Mouse (Mus musculus): ENCODE results near the gene Ece1.

Ece1 gene

DNA sequence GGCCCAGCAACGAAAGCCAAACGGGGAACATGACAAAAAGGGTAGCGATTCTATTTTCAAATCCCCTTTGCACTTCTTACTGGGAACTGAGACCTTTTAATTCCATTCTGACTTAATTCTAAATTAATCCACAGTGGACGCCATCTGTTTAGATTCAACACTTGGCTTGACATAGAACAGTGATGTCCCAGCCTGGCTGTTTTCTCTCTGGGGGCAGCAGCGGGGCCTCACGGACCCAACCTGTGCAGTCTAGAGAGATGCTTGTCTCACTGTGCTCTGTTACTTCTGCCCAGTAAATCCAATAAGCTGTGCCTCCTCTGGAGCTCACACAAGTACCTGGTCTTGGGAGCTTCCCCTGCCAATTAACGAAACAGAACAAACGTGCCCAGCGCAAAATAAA is 56.5 kb downstream of the Ece1 start:
- DNase-seq (ENCODE audit: low spot score), result no peak

DNA sequence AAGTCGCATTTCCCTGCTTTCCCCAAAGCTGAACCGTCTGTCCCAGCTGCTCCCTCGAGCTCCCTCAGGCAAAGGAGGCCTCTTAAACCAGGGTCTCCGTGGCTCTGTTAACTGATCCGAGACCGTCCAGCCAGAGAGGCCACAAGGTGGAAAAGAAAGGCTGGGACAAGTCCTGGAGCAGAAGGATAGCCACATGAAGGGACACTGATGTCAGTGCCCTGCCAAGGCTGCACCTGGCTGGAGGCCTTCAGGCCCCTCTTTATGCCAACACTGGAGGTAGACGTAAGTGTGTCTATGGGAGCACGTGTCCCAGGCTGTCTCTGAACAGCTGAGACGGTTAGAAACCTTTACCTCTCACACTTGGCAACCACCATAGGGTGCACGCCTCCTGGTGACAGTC is 57.1 kb downstream of the Ece1 start:
- no peak for DNase-seq (ENCODE audit: low spot score)

DNA sequence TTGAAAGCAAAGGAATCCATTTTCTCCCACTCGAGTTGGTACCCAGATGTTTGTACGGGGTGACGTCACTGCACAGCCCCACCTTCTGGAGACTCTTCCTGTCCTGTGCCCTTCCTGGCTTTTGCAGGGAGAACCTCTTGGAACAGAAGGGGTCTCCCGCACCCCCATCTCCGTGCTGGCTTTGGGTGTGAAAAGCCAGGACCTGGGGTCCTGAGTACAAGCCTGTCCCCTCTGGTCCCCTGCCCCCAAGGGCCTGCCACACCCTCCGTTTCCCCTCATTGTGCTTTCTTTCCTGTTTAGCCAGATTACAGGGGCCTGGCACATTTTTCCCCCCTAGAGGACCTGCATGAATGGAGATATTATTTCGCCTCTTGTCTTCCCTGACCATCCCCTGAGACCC is 58.0 kb downstream of the Ece1 start:
- DNase-seq (ENCODE audit: low spot score), result peak; percentile 66

DNA sequence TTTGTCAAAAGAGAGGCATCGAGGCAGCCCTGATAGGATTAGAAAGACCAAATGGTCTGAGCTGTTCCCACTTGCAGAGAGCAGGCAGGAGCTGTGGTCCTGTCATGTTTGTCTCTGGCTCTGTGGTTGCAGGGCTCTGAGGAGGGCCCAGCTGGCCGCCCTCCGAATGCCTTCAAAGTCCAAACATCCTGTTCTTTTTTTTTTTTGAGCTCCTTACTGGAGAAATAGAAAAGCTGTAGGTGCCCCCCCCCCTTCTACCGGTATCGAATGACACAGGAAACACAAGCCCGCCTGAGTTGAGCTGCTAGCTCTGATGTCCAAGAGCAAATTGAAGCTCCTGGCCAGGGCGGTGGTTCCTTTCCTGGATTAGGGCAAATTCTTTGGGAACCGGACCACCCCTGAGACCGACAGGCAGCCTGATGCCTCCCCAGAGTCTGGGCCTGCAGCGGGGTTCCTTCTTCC is 58.5 kb downstream of the Ece1 start:
- DNase-seq (ENCODE audit: low spot score), result no peak

DNA sequence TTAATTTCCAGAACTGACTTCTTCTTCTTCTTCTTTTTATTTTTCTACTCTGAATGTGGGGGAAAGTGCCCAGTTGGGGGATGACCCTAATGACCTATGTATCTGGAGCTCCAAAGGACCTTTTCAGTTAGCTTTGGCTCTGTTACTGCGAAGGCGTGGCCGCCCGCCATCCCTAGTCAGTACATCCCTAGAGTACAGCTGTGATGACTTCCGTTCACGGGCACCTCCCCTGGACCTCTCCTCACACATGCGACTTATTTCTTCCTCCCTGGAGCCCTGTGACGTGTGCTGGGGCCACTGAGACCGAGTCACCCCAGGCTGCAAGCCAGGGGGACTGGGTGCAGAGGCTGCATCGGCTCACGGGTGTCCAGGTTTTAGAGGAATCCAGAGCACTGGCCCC is 59.5 kb downstream of the Ece1 start:
- DNase-seq (ENCODE audit: low spot score), result no peak

DNA sequence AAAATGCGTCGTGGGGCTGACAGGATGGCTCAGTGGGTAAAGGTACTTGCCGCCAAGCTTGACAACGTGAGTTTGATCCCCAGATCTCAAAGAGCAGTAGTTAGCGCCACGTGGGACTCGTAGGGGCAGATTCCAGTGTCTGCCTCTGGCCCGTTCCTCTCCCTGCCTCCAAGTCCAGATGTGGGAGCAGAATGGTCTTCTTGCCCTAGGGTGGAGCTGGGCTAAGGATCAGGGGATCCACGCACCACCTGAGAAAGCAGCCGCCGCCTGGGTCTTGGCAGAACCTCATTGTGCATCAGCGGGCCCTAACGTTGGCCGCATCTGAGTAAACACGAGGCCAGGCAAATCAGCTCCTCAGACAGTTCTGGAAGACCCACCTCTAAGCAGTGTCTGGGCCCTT is 61.0 kb downstream of the Ece1 start:
- DNase-seq (ENCODE audit: low spot score), result no peak

DNA sequence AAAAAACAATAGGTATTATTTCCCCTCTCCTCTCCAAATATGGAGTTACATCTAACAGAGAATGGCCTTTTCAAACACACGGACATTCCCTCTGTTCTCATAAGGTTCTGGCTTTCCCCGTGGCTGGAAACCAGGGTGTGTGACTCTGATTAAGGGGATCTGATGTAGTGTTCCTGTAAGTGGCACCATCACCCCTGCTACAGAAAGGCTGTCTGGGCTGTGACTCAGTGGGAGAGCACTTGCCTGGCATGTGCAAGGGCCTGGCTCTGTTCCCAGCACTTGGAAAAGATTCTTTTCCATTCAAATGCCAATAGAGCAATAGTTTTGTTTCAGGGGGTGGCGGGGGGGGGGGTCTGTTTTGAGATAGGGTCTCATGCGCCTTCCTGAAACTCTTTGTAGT is 63.1 kb downstream of the Ece1 start:
- DNase-seq (ENCODE audit: low spot score), result peak; percentile 35

DNA sequence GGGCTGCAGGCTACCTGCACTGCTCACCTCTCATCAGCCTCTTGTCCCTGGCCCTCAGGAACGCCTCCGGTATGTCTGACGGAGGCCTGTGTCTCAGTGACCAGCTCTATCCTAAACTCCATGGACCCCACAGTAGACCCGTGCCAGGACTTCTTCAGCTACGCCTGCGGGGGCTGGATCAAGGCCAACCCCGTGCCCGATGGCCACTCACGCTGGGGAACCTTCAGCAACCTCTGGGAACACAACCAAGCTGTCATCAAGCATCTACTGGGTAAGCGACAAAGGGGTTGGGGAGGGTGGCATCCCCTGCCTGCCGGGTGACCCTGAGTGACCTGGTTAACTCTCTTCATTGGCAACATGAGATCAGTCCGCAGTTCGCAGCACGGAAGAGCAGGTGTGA is 64.1 kb downstream of the Ece1 start:
- DNase-seq (ENCODE audit: low spot score), result no peak

DNA sequence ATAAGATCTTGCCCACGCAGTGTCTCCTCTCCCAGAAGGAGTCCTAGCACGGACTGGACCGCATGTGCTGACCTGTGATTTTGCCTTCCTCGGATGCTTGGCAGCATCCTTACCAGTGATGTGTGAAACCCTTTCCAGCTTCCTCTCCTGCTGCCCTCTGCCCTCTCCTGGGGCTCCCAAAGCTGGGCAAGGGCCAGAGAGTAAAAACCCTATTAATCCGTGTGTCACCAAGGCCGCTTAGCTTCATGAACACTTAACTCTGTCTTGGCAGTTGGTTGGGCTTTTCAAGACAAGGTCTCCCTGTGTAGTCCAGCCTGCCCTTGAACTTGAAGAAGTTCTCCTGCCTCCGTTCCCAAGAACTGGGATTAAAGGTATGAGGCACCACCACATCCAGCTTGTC is 65.1 kb downstream of the Ece1 start:
- no peak for DNase-seq (ENCODE audit: low spot score)

DNA sequence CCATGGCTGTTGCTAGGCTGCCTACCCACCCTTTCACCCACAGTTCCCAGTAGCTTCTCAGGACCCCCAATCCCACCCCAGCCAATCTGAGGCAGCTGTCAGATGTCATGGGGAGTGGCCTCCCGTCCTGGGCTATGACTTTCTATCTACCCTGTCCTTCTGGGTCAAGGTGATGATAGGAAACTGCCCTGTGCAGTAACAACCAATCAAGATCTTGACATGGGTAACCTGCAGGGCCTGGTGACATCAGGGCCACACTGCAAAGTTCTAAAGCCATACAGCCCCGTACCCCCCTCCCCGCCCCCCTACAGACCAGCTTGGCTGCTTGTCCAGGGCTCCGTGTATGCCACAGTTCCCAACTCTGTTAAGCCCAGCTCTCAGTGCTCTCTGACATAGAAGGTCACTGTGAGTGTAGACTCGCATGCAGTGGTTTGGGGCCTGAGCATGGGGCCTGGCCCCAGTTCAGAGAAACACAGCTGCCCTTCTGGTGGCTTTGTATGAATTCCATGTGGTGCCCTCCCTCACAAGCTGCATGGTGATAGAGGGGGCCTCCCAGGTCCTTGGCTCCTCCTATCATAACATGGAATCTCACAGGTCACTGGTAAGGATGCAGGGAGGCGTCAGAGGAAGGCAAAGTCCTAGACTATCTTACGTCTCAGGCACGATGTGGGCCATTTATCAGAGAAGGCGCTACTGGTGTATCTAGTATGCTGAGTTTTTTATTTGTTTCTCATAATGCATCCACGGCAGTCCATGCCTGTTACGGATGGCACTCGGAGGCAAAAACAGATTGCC is 65.9 kb downstream of the Ece1 start:
- DNase-seq (ENCODE audit: low spot score), result no peak

DNA sequence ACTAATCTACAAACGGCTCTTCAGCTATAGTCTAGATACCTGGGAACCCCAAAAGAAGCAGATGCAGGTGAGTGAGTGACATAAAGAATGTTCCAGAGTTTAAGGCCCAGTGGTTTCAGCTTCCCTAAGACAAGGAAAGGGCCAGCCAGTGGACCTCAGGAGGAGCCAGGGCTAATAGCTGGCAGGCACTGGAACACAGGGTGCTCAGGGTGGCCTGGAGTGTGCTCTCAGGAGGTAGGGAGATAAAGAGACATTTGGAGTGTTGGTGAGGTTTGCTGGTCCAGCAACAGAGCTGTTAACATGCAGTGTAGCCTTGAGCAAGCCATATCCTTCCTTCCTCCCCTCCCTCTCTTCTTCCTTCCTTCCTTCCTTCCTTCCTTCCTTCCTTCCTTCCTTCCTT is 66.8 kb downstream of the Ece1 start:
- no peak for DNase-seq (ENCODE audit: low spot score)

DNA sequence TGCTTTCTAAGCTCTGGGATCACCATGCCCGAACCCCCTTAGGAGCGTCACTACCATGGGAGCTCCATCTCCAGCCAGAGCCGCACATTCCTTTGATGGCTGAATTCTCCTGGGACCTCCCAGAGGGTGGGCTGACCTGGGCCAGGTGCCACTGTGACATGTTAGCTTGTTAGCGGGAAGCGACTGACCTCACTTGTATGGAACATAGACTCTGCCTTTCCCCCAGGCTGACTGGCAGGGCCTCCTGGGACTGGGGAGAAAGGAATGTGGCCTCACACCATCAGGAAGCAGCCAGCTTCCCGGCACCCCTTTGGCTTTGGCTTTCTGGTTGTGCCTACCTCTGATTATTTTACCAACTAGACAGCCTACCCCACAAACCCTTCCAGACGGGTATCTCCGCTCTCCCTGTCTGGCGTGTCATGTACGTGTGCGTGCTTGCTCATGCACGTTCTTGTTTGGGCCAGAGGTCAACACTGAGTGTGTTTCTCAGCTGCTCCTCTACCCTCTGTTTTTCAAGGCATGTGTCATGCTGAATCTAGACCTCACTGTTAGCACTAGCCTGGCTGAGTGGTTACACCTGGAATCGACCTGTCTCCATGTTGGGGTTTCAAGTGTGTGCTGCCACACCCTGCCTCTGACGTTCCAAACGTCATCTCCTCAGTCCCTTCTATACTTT is 67.4 kb downstream of the Ece1 start:
- DNase-seq (ENCODE audit: low spot score), result no peak

DNA sequence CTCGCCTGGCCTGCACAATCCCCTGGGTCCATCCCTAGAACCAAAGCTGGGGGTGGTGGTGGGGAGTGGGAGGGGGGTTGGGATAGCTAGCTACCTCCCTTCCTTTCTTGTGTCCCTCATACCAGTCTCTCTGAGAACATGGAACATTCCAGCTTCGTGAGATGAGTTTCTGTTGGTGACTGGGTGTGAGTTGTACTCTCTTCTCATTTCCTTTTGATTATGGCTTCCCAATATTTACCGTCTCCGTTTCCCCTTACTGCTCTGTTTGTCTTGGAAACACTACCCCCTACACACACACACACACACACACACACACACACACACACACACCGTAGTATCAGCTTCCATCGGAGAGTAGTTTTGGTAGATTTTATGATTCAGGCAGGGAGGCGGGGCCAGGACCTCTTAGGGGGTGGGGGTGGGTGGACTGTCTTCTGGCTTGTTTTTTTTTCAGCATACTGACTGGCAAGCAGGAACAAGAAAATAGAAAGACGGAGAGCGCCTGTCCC is 68.5 kb downstream of the Ece1 start:
- DNase-seq (ENCODE audit: low spot score), result peak; percentile 65

DNA sequence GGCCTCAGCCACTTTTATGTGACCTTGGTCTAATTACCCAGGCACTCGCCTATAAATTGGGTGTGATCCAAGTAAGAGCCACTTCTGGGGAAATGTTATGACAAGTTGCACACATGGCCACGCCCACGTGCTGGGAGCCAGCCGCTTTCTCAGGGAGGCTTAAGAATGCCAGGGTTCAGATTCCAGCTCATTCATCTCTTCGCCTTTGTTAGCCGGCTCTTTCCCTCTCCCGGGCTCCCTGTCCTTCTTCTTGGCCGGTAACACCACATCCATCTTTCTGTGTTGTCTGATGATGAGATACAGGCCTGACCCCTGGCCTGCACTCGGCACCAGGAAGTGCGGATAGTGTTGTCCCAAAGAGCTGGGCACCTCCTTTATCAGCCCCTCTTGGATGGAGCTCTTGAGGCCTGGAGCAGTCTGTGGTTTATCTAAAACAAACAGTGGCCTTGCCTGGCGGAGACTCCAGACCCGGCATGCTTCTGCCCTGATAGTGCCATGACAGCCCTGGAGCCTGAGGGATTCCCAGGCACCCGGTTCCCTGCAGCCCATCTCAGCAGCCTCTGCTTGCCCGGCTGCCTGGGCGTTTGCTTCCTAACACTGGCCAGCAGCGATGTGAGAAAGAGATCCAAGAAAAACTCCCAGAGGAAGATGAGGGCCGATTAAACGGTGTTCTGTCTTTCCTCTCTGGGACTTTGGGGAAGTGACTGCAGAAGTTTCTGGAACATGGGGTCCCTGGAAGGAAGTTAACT is 69.1 kb downstream of the Ece1 start:
- peak; percentile 94 for DNase-seq (ENCODE audit: low spot score)

DNA sequence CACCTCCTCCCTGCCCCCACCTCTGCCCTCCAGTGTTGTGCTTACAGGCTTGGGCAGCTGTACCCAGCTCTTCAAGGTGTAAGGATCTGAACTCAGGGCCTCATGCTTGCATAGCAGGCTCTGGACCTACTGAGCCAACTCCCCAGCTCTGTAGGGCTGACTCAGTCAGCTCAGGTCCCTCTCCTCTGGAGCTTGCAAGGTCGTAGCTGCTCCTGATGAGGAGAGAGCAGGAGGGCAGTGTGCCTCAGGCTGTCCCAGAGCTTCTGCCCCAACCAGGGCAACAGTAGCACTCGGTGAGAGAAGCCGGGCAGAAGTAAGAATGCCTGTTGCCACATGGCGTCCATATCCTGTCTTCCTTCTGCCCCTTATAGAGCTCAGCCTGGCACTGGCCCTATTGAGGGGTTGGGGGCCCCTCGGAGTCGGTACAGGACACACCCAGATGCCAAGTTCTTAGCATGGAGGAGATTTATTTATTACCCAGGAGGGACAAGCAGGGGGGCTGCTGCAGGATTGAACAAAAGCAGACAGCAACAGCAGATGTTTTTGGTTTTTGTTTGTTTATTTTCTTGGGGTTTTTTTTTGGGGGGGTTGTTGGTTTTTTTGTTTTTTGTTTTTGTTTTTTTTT is 70.6 kb downstream of the Ece1 start:
- no peak for DNase-seq (ENCODE audit: low spot score)

DNA sequence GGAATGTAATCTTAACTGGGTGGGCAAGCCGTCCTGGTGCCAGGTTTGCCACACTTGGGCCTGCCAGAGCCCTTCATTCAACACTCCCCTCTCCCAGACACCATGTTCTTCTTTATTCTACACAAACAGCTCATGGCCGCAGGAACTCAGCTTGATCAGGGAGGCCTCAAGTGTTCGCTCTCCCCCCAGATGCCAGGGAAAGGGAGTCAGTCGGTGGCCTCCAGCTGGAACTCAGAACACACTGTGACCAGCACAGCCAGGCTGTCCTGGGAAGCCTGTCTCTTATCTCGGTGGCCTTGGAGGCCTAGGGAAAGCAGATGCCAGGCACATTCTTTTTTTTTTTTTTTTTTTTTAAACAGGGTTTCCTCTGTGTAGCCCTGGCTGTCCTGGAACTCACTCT is 71.3 kb downstream of the Ece1 start:
- no peak for DNase-seq (ENCODE audit: low spot score)

DNA sequence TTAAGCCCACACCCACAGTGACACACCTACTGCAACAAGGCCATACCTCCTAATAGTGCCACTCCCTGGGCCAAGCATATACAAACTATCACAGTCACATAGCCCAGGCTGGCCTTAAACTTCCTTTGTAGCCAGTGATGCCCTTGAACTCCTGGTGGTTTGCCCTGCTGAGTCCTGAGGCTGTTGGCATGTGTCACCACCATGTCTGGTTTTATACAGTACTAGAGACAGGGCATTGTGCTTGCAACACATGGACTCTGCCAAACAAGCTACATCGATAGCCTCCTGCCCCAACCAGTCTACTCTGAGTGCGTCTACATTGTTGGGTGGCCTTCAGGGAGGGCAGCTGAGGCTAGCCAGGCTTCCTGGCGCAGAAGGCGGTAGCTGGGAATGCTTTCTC is 74.1 kb downstream of the Ece1 start:
- no peak for DNase-seq (ENCODE audit: low spot score)

DNA sequence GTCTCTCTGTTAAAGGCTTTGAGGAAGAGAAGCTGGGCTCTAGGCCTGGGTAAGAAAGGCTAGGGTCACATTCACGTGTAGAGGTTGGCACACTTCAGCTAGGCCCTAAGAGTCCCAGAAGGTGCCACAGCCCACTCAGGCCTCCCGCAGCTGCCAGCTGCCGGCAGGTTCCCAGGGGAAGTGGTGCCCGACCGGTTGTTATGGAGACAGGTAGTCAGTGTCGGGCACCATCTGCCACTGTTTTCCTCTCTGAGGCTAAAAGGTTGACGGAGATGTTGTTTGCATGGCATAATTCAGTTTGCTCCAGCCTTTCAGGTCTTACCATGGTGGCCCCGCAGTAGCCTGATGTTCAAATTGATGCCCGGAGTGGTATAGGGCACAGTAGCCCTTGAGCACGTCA is 78.0 kb downstream of the Ece1 start:
- no peak for DNase-seq (ENCODE audit: low spot score)

DNA sequence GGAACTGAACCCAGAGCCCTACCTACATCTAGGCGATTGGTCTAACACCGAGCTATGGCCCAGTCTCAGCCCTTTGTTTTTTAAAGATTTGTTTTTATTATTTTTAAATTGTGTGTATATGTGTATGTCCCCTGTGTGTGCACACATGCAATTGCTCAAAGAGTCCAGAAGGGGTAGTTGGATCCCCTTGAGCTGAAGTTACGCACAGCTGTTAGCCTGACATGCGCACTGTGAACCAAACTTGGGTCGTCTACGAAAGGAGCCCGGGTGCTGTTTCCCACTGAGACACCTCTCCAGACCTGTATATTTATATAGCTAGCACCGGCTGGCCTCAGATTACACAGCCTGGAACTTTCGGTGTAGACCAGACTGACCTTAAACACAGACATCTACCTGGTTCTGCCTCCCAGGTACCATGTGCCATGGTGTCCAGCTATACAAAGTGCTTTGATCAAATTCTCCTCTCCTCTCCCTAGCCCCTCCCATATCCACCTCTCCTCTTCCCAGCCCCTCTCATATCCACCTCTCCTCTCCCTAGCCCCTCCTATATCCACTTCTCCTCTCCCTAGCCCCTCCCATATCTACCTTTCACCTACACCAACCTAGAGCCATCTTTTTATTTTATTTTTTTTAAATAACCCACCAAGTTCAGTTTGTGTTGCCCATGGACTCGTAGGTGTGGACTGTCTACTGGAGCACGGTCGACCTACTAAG is 79.3 kb downstream of the Ece1 start:
- DNase-seq (ENCODE audit: low spot score), result no peak

DNA sequence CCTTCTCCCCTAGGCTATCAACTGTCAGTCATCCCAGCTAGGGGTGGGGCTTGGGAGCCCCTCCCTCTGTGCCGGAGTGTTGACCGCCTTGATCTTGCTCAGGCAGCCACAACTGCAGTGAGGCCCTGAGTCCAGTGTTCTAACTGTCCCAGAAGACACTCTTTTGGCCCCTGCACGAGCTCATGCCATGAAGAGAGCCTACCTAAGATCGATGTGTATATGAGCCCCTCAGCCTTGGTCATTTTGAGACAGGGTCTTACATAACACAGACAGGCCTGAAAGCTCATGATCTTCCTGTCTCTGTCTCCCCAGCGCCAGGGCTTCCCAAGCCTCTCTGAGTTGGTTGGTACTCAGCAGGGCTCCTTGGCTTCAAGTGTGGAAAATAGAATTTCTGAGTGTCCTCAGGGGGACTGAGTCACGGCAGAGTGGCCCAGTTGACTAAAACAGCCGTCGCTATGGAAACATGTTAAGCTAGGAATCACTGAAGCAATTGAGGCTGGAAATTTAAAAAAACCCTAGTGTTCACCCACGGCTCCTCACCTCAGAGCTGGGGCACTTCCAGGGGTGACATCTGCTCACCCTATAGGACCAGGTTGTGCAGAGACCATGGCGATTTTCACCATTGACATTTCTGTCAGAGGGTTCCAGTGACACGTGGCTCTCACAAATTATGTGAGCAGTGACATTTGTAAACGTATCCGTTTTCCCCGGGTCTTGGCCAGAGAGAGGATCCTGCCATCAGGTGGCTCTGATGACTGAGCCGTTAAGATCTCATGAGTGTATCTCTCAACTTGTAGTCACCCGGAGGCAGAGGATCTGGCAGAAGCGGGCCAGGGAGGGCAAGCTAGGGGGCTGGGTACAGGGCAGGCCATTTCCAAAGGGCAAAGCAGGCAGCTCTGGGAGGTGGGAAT is 80.1 kb downstream of the Ece1 start:
- DNase-seq (ENCODE audit: low spot score), result peak; percentile 83

All from lung, postnatal 25 days (tissue).